Comparison of ENCODE assay signal across 25 mouse cellular contexts in the genomic region with DNA sequence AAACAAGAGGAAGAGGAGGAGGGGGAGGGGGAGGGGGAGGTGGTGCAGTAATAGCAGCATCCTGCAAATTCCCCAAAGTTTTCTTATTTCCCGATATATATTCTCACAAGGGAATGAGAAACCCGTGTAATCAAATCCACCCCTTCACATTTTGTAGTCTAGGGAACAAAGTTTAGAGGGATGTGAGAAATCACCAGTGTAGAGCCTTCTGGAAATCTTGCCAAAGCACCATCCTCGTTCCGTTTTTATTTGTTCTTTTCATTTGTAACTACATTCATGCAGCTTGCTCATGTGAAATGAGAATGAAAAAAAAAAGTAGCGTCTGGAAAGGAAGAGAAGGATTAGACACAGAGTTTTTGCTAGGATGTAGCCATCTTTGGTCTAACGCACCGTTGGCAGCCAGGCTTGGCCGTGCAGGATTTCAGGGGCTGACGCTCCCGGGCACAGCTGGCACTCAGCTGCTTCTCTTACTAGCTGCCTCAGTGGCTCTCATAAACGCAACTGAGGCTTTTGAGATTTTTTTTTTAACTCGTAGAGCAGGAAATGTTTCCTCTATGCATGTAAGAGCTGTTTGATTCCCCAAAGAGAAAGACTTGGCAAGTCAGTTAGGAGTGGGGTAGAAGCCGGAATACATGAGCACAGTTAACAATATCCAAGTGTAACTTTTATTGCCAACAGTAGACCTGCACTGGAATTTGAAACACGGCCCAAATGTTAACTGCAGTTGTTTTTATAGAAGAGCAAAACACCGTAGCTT.
A peak's percentile ranks its signal among the peaks of the same experiment; 100 is the strongest.
DNase-seq lines count a peak whose midpoint lies in the region; ATAC-seq and TF ChIP-seq lines count a peak whose summit lies in the region.
"Had no signal": no experiment of that assay in that cellular context is flagged by ENCODE, and none has a peak within 500 bp of the region (broad histone marks: within the 10 kb centered on the region; RNA-seq: fewer than 3 reads in every experiment).

No protein-coding gene starts in this region.

- peaks cover 9% of the 10 kb centered on the region; the same call in 1 of the 2 replicates for H3K4me1 ChIP-seq in embryonic facial prominence, embryonic 13.5 days
- peaks cover 11% of the 10 kb centered on the region for H3K4me1 ChIP-seq in embryonic facial prominence, embryonic 10.5 days
- no peaks in the 10 kb centered on the region for H3K4me1 ChIP-seq in neural tube, embryonic 15.5 days
- no peaks in the 10 kb centered on the region for H3K4me1 ChIP-seq in lung, postnatal 0 days (ENCODE audit: insufficient read depth, low read depth, low read length)
- H3K4me1 ChIP-seq: liver, embryonic 15.5 days had no signal

- no peak overlapping the region for H3K9ac ChIP-seq in embryonic facial prominence, embryonic 13.5 days
- H3K9ac ChIP-seq in neural tube, embryonic 15.5 days (replicated peaks), result no peak overlapping the region
- H3K9ac ChIP-seq in lung, postnatal 0 days (replicated peaks; ENCODE audit: low read depth), result no peak overlapping the region
- H3K9ac ChIP-seq: liver, embryonic 15.5 days; lung, embryonic 14.5 days; midbrain, embryonic 12.5 days had no signal

- no peak overlapping the region for H3K4me3 ChIP-seq in embryonic facial prominence, embryonic 13.5 days
- no peak overlapping the region for H3K4me3 ChIP-seq in embryonic facial prominence, embryonic 10.5 days
- H3K4me3 ChIP-seq in neural tube, embryonic 15.5 days (replicated peaks), result no peak overlapping the region
- no peak overlapping the region for H3K4me3 ChIP-seq in lung, postnatal 0 days (ENCODE audit: low read depth, low read length)
- H3K4me3 ChIP-seq: hindbrain, embryonic 10.5 days; liver, embryonic 15.5 days; midbrain, embryonic 12.5 days had no signal

- TF ChIP-seq CTCF in lung, postnatal 0 days (IDR thresholded peaks at IDR 0.05), result no peak

- 51% methylated on average over 15 of the region's 15 CpGs for WGBS in embryonic facial prominence, embryonic 13.5 days
- 87% methylated on average over 15 of the region's 15 CpGs for WGBS in embryonic facial prominence, embryonic 10.5 days
- 56% methylated on average over 15 of the region's 15 CpGs for WGBS in neural tube, embryonic 15.5 days
- 76% methylated on average over 15 of the region's 15 CpGs for WGBS in lung, postnatal 0 days

- no peaks in the 10 kb centered on the region for H3K27me3 ChIP-seq in embryonic facial prominence, embryonic 13.5 days
- H3K27me3 ChIP-seq in embryonic facial prominence, embryonic 10.5 days (replicated peaks; ENCODE audit: low read depth, poor library complexity, severe bottlenecking), result peaks cover 30% of the 10 kb centered on the region
- H3K27me3 ChIP-seq in neural tube, embryonic 15.5 days (replicated peaks), result no peaks in the 10 kb centered on the region
- H3K27me3 ChIP-seq in lung, postnatal 0 days (replicated peaks; ENCODE audit: insufficient read depth, low read length), result no peaks in the 10 kb centered on the region
- H3K27me3 ChIP-seq: CH12.LX; liver, embryonic 15.5 days had no signal

- intact Hi-C loops in heart, postnatal 10 days (cut with DNase I), result no loop called here
- intact Hi-C loops in heart, postnatal 14 days (cut with DNase I), result no loop called here

- no peaks in the 10 kb centered on the region for H3K36me3 ChIP-seq in embryonic facial prominence, embryonic 13.5 days
- H3K36me3 ChIP-seq in embryonic facial prominence, embryonic 10.5 days (replicated peaks), result no peaks in the 10 kb centered on the region
- H3K36me3 ChIP-seq in neural tube, embryonic 15.5 days, result no peaks in the 10 kb centered on the region
- H3K36me3 ChIP-seq in lung, postnatal 0 days (ENCODE audit: insufficient read depth, low read length), result no peaks in the 10 kb centered on the region
- H3K36me3 ChIP-seq: hindbrain, embryonic 10.5 days; liver, embryonic 15.5 days; midbrain, embryonic 12.5 days had no signal

- DNase-seq in embryonic facial prominence, embryonic 10.5 days (ENCODE audit: low spot score), result no peak
- DNase-seq in heart, postnatal 10 days, result peak; percentile 4 to 7
- no peak for DNase-seq in heart, postnatal 14 days
- no peak for DNase-seq in neural tube, embryonic 10.5 days (ENCODE audit: extremely low spot score, low spot score)
- peak; percentile 6 for DNase-seq in telencephalon, adult 2 months (ENCODE audit: low read depth, low spot score)
- DNase-seq in lung, postnatal 0 days (ENCODE audit: low spot score), result no peak
- DNase-seq: adrenal gland, adult 8-10 months; cerebellum, adult 18-20 months; gastrocnemius, postnatal 25 days; heart, adult 11 months; kidney, postnatal 14 days; lung, embryonic 14.5 days; retina, postnatal 1 day; right cerebral cortex, postnatal 25 days; thymus, adult 18-20 months; thymus, postnatal 25 days had no signal

- TF ChIP-seq EP300 in lung, postnatal 0 days (IDR thresholded peaks at IDR 0.05), result no peak

- H3K9me3 ChIP-seq in embryonic facial prominence, embryonic 13.5 days, result no peaks in the 10 kb centered on the region
- no peaks in the 10 kb centered on the region for H3K9me3 ChIP-seq in embryonic facial prominence, embryonic 10.5 days
- H3K9me3 ChIP-seq in neural tube, embryonic 15.5 days (replicated peaks), result no peaks in the 10 kb centered on the region
- no peaks in the 10 kb centered on the region for H3K9me3 ChIP-seq in lung, postnatal 0 days (ENCODE audit: low read length)
- H3K9me3 ChIP-seq: hindbrain, embryonic 10.5 days; liver, embryonic 15.5 days; midbrain, embryonic 12.5 days had no signal

- H3K4me2 ChIP-seq in embryonic facial prominence, embryonic 13.5 days, result peak overlapping the region; percentile 14; the same call in 1 of the 2 replicates
- peak overlapping the region; percentile 9; the same call in 1 of the 2 replicates for H3K4me2 ChIP-seq in neural tube, embryonic 15.5 days
- no peak overlapping the region for H3K4me2 ChIP-seq in lung, postnatal 0 days (replicated peaks; ENCODE audit: low read depth, low read length)
- H3K4me2 ChIP-seq: heart, embryonic 11.5 days; liver, embryonic 15.5 days; lung, embryonic 14.5 days; midbrain, embryonic 12.5 days had no signal

- no peak for ATAC-seq in embryonic facial prominence, embryonic 13.5 days (ENCODE audit: insufficient number of reproducible peaks, insufficient read depth, low FRiP score, low TSS enrichment, low read depth)
- no peak for ATAC-seq in neural tube, embryonic 15.5 days (ENCODE audit: low FRiP score)
- ATAC-seq in lung, postnatal 0 days, result no peak
- ATAC-seq: forebrain, embryonic 14.5 days; intestine, postnatal 0 days had no signal

- H3K27ac ChIP-seq in embryonic facial prominence, embryonic 13.5 days, result no peak overlapping the region; the same call in 1 of the 2 replicates
- H3K27ac ChIP-seq in embryonic facial prominence, embryonic 10.5 days (replicated peaks), result no peak overlapping the region
- H3K27ac ChIP-seq in neural tube, embryonic 15.5 days (replicated peaks), result no peak overlapping the region
- no peak overlapping the region for H3K27ac ChIP-seq in lung, postnatal 0 days (ENCODE audit: low read length)
- H3K27ac ChIP-seq: hindbrain, embryonic 10.5 days; liver, embryonic 15.5 days; midbrain, embryonic 12.5 days had no signal

Comparison
In these comparisons a context has a peak if more than half of its experiments do, and no peak if none do; other contexts are left out.
1. DNase-seq: peak in heart, postnatal 10 days (2 of 2) and telencephalon, adult 2 months (single experiment); none in embryonic facial prominence, embryonic 10.5 days (single experiment), heart, postnatal 14 days (0 of 2), neural tube, embryonic 10.5 days (single experiment) and lung, postnatal 0 days (single experiment).